Mouse (Mus musculus): Measurements from ENCODE around the gene Zfp646.

Gene Zfp646

DNA sequence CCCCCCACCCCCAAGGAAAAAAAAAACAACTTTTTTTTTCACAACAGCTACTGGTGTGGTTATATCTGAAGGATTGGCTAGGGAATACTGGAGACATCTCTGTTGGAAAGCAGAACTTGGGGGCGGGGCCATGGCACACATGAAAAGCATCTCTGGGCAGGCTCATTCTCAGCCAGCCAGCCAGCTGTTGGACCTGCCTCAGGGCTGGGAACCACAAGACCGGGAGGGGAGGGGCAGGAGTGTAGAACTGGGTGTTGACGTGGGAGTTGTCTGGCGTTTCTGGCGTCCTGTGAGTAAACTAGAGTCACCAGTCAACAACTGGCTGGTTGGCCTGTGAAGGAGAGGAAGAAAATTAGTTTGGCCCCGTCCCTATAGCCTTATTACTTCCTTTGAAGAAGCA is 9.9 kb downstream of the Zfp646 start:
- no peak for DNase-seq

DNA sequence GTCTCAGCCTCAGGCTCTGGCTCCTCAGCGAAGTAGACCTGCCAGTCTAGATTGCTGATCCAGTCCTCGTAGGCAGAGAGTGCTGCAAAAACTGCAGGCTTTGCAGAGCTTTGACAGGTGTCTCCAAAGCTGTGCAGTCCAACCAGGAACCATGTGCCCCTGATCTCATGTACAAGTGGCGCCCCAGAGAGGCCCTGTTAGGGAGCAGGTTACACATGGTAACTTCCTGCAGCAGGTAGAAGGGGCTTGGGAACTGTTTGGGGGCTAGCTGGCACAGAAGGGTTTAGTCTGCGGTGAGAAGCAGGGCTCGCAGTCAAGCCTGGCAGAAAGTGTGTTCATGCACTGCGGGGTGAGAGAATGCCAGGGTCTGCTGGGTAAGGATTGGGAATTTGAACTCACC is 10.5 kb downstream of the Zfp646 start:
- no peak for DNase-seq

DNA sequence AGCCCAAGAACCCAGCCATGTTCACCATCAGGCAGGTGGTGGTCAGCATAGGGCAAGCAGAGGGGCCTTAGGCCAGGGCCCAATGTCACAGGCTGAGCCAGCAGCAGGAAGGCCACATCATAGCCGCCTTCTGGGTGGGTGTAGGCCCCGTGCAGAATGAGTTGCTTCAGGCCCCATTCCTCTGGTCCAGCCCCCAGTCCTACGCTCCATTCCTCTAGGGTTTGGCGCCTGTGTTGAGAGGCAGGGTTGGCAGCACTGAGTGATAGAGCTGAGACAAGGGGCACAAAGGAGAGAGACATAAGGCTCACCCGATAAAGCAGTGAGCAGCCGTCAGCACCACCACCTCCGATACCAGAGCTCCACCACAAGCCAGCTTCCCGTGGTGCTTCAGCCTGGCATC is 11.2 kb downstream of the Zfp646 start:
- DNase-seq: no peak

DNA sequence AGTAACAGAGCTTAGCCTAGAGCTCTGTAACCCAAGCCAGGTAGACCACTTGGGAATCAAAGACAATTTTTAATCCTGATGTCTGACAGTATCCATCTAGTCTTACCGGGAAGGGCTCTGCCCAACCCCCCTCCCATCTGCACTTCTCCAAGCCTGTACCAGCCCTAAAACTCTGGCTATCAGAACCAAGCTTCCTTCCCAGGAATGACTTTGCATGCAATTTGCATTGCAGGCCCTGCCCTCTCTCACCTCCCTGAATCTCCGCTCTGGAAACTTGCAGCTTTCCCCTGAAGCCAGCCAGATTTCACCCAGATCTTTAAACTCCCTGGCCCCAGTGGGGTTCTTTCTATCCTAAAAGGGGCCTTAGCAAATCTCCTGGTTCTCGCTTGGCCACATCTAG is 11.8 kb downstream of the Zfp646 start:
- DNase-seq: no peak

DNA sequence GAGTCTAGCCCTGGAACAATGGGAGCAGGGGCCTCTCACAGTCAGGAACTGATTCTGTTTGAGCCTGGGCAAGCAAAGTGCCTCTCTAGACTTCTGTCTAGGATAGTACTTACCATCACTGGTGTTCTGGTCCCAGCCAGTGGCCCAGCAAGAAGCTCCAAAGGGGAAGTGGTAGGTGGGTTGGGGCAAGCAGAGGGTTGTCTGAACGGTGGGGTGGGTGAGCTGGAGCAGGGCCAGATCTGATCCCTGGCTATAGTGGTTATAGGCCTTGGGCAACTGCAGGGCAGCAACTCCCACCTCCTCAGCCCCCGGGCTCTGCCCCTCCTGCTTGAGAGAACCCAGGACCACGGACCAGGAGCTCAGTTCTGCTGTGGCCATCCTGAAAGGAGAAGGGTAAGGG is 12.8 kb downstream of the Zfp646 start:
- DNase-seq: no peak

DNA sequence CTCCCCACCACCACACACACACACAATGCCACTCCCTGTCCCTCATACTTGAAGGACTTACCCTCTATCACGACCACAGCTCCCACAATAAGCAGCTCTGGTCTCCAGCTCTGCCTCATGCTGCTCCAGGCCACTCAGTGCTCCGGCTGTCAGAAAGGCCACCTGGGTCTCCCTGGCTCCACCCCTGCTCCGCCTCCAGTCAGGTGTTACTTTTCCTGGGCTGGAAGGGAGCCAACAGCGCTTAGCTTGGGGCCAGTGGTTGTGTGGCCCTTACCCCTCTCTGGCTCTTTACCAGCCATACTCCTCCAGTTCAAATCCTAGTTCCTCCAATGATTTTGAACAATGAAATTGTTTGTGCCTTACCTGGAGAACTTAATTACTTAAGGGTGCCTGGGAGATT is 14.8 kb downstream of the Zfp646 start, which contains the start of gene Prss53:
Gene Prss53, minus strand, starts transcription at position 173 of the 400 bp plus-strand sequence.
- peak in 1 of 2 experiments; percentile 49 for DNase-seq

DNA sequence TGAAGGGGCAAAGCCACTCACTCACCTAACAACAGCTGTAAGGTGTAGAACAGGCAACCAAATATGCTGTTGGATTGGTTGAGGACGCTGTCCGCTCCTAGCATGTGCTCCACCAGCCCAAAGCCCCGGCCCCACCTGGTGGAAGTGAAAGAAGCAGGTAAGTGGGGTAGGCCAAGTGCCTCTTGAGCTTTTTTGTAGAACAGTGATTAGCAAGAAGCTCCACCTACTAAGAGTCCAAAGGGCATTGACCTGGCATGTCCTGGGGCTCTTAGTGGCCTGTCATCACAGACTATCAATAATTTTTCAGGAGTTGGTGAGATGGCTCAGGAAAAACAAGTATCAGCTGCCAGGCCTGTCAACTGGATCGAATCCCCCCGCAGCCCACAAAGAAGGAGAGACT is 18.5 kb downstream of the Zfp646 start:
- DNase-seq: no peak

DNA sequence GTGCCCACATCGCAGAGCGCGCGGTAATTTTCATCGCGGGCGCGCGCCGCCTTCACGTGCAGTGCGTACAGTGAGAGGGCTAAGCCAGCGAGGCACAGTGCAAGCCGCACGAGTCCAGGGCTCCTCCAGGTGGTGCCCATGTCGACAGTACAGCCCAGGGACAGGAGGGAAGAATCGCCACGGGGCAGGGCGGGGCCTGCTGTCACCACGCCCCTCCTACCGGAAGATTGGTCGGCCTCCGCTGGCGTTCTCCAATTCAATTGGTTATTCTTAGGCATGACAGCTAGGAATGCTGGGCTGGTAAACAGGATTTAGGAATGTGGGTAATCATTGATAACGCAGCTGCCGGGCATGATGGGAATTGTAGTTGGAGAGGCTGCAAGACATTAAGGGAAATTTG is 19.4 kb downstream of the Zfp646 start, which contains the start of the genes Gm21974 and Vkorc1:
Gene Gm21974, minus strand, starts transcription at position 13 of the 400 bp plus-strand sequence.
Gene Vkorc1, minus strand, starts transcription at position 176 of the 400 bp plus-strand sequence.
- peak; percentile 95 to 98 for DNase-seq

DNA sequence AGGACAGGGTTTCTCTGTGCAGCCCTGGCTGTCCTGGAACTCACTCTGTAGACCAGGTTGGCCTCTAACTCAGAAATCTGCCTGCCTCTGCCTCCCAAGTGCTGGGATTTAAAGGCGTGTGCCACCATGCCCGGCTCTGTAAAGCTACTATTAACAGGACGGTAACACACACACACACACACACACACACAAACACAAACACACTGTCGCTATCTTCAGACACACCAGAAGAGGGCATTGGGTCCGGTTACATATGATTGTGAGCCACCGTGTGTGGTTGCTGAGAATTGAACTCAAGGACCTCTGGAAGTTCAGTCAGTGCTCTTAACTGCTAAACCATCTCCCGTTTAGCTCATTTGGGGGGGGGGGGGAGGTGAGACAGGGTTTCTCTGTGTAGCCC is 19.9 kb downstream of the Zfp646 start:
- DNase-seq: peak in 1 of 2 experiments; percentile 28

DNA sequence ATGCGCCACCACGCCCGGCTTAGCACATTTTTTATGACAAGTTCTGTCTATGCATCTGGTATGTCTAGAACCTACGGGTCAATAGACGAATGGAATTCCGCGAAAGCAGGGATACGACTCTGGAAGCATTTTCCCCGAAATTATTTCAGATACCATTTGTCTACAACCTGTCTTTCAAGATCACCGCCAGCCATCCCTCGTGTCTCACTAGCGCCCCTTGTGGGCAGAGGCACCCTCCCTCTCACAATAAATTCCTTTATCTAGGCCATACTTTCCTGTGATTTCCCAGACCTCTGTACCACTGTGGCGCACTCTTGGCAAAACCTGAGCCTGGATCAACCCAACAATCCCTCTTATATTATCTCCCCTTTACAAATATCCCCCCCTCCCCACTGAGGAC is 20.4 kb downstream of the Zfp646 start:
- DNase-seq: peak; percentile 71 to 86

DNA sequence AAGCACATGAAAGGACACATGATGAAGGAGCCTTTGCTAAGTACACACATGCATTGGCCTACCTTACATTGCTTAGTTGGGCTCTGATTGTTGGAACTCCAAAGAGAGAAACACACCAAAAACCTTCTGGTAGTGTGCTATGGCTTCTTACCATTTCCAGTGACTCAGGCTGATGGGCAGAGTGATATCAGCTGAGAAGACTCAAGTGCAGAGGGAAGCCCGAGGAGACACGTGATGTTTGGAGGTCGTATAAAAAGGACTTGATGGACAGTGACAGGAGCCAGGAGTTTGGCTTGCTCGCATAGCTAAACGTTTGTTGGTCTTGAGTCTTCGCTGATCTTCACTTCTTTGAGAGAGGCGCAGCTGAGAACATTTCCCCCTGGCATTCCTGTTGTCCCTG is 21.5 kb downstream of the Zfp646 start:
- DNase-seq: no peak

DNA sequence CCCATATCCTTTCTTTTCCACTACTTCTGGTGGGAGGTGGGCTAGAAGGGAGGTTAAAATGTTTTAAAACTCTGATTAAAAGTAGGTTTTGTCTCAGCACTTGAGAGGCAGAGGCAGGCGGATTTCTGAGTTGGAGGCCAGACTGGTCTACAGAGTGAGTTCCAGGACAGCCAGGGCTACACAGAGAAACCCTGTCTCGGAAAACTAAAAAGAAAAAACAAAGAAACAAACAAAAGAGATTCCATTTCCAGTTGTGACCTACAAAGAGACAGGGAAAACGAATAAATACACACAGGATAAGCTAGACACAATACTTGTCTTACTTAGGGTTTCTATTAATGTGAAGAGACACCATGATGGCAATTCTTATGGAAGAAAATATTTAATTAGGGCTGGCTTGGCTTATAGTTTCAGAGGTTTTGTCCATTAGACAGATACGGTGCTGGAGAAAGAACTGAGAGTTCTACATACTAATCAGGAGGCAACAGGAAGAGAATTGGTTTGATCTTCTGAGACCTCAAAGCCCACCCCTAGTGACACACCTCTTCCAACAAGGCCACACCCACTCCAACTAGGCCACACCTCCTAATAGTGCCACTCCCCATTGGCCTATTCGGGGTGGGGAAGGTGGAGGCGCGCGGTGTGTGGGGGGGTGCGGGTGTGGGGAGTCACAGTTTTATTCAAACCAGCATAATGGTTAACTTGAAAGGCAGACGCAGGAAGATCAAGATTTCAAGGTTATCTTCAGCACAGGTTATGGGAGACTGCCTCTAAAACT is 22.3 kb downstream of the Zfp646 start:
- DNase-seq: no peak

DNA sequence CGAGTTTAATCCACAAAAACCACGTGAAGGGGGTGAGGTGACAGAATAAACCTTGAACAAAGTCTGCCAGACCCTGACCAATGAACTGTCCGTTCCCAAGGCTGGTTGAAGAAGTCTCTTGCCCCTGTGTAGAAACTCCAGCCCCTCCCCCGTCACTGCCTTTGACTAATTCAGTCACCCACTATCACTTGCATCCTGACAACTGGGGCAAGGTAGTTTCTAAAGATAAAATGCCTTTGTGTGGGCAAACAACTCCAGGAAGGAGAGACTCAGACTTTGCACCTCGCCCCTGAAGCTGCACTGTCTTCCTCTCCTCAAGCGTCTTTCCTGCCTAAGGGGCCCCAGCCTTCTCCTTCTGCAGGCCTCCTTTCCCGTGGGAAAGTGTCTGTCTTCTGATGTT is 24.0 kb downstream of the Zfp646 start:
- DNase-seq: no peak

DNA sequence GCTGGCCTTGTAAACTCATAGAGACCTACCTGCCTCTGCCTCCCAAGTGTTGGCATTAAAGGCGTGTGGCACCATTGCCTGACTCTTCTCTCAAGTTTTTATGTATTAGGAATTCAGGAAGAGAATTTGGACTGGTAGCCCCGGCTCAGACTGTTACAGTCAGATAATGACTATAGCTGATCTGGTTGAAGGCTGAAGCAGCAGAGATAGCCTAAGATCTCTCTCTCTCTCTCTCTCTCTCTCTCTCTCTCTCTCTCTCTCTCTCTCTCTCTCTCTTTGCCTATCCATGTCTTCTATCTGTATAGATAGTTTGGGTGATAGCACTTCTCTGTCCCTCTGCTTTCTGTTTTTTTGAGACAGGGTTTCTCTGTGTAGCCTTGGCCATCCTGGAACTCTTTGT is 25.8 kb downstream of the Zfp646 start:
- no peak for DNase-seq

DNA sequence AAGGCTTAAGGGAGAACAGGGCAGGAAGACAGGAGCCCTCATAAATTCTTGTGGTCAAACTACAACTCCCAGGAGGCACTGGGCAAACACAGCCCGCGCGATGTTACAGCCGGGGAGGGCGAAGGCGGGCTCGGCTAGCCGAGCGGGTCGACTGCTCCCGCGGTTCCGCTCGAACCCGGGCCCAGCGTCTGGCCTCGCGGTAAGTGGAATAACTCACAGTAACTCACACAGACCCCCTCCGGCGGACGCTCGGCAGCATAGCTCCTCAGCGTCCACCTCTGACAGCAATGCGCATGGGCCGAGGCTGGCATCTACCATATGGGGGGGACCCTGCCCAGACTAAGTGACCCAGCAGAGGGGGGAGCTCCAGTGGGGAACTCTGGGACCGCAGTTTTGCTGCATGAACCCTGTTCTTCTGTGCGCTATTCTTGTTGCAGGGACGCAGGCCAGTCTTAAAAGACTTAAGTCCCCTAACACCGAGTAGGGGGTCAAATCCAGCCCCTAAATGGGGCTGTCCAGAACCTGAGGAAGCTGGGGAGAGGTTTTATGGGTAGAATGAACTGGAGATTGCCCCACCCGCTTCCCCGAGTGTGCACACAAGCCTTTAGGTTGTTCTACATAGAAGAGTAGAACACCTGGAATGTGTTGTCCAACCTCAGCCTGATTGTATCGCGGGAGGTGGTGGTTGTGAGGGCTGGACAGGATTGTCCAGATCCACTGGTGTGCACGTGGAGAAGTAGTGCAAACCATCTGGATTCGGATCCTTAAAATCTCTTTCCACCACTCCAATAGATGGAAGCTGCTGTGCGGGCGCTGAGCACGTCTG is 28.2 kb downstream of the Zfp646 start, which contains the start of gene Bckdk:
Gene Bckdk, plus strand, starts transcription at position 112 of the 826 bp plus-strand sequence.
- DNase-seq: peak; percentile 81 to 85

DNA sequence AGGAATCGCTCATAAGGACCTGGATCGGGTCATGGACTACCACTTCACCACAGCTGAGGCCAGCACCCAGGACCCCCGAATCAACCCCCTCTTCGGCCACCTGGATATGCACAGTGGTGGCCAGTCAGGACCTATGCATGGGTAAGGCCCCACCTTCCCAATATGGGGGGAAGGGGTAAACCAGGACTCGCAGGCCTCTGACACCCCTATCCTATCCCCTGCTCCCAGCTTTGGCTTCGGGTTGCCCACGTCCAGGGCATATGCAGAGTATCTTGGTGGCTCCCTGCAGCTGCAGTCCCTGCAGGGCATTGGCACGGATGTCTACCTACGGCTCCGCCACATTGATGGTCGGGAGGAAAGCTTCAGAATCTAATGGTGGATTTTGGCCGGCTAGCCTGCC is 31.9 kb downstream of the Zfp646 start:
- DNase-seq: no peak

DNA sequence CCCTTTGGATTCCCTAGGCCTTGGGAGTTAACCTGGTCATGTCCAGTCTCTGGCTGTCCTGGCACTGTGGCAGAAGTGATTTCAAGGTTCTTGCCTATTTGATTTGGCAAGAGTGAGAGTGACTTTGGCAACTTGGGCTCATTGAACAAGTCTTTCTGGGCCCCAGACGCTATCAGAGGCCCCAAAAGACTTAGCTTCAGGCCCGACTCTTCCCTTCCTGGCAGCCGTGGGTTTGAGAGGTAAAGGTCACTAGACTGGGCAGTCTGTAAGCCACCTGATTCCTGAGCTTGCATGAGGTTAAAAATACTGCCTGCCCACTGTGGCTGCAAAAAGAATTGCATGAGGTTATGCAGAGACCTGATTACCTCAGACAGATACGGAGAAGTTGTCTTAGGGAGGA is 32.6 kb downstream of the Zfp646 start:
- no peak for DNase-seq

DNA sequence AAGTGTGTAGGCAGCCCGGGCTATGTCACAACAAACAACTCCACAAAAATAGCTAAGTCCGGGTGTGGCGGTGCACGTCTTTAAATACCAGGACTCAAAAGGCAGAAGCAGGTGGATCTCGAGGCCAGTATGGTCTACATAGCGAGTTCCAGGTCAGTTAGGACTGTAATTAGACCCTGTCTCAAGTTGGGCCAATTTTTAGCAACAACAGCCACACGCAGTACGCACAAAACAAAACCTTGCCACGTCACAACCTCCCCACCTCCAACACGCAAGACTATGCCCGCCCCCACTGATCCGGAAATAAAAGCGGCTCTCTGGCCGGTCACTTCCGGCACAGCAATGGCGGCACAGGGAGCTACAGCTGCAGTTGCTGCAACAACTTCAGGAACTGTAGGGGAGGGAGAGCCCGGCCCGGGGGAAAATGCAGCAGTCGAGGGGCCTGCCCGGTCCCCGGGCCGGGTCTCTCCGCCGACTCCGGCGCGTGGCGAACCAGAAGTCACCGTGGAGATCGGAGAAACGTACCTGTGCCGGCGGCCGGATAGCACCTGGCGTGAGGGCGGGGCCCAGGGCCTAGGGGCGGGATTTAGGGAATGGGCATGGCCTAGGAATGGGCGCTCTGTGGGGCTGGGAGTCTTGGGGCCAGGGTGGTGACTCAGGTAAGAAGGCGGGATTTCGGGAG is 36.3 kb downstream of the Zfp646 start, which contains the start of gene Kat8:
Gene Kat8, plus strand, starts transcription at position 327 of the 682 bp plus-strand sequence.
- DNase-seq: peak; percentile 91 to 93

DNA sequence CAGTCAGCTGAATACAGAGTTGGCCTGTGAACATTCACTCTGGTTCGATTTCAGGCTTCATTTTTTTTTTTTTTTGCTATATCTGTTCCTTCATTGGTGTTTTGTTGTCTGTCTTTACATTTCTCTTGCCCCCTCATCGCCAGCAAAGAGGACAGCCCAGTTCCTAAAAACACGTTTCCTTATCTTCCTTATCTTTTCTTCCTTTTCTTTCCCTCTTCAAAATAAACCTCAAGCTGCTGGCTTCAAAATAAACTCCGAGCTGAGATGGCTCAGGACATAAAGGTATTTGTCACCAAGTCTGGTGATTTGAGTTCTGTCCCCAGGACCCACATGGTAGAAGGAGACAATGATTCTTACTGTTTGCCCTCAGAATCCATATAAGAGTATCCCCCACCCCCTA is 36.9 kb downstream of the Zfp646 start:
- no peak for DNase-seq

DNA sequence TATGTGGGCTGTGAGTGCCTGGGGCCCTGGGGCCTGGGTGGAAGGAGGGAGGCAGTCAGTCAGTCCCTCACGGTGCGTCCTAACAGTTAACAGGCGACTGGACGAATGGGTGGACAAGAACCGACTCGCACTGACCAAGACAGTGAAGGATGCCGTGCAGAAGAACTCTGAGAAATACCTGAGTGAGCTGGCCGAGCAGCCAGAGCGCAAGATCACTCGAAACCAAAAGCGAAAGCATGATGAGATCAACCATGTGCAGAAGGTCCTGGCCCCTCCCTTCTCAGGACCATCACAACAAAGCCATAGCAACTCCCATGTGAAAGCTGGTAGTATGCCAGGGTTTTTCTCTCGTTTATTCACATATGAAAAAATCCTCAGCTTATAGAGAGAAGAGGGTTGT is 39.3 kb downstream of the Zfp646 start:
- DNase-seq: no peak

DNA sequence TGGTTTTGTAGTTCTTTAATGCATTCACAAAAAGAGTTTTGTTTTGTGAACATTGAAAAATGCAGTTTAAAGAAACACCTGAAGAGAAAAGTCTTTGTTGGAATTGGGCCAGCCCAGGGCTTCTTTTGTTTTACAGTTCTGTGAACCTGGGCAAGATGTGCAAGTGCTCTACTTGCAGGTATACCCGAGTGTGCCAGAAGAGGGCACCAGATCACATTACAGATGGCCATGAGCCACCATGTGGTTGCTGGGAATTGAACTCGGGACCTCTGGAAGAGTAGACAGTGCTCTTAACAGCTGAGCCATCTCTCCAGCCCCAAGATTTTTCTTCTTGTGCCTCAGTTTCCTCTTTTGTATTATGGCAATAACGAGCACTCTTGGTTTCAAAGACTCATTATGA is 42.2 kb downstream of the Zfp646 start:
- peak in 1 of 2 experiments; percentile 70 for DNase-seq

DNA sequence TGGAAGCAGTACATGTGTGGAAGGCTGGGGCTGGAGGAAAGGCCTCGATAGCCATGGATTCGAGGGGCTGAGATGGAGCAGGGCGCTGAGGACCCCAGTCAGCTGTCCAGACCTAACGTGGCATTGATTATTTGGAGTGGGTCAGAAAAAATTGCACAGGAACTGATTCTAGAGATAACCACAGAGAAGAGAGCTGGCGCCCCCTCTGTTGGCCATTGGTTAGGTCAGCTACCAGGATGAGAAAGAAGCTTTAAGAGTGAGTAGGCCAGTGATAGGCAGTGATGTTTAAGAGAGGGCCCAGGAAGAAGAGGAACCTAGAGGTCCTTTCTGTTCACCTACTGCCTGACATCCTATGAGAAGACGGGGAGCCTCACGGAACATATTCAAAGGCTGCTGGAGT is 43.3 kb downstream of the Zfp646 start:
- peak in 1 of 2 experiments; percentile 39 for DNase-seq

DNA sequence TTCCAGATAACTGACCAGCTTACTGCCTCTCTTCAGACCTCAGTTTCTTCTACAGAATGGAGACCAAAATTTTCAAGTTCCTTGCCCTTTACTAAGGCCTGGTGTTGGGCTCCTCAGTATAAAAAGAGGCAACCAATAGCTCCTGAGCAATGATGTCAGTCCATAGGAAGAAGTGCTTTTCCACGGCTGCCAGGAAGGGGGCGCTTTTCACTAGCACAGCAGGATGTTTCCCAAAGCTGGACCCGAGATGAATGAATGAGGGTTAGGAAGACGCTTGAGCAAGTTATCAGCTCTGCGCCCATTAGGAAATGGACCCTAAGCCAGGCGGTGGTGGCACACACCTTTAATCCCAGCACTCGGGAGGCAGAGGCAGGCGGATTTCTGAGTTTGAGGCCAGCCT is 45.5 kb downstream of the Zfp646 start:
- DNase-seq: peak in 1 of 2 experiments; percentile 36
